Mouse (Mus musculus) kidney, postnatal 10 days (tissue): ENCODE data around the gene Ciart.
"Not testable (repeated sequence)": the region's sequence is repeated elsewhere in the genome, so short reads cannot be mapped to it uniquely, and the experiment has no call there.

Experiments used
- DNase-seq: peaks from one replicate; pipeline ENCODE4 v3.0.0; 2021; ENCODE audit warnings: mixed read lengths

The Ciart gene

GRCm38 (mm10) chr3:95881979-95882815, at the start of gene Ciart:
Gene Ciart (minus strand): TSS chr3:95882251.
- DNase-seq: peak; percentile 95

GRCm38 (mm10) chr3:95931471-95931870, 49.4 kb upstream of the Ciart start:
- no peak for DNase-seq

- DNase-seq: no peak
Measured at GRCm38 (mm10) chr3:95930471-95930789, 48.4 kb upstream of the Ciart start.

GRCm38 (mm10) chr3:95929581-95930470, 47.8 kb upstream of the Ciart start:
- DNase-seq: peak; percentile 73

- peak; percentile 97 for DNase-seq
Measured at GRCm38 (mm10) chr3:95928658-95929503, 46.8 kb upstream of the Ciart start, which contains the start of gene Anp32e. Gene Anp32e (plus strand): TSS chr3:95929246.

GRCm38 (mm10) chr3:95928261-95928657, 46.2 kb upstream of the Ciart start:
- no peak for DNase-seq

GRCm38 (mm10) chr3:95925087-95925486, 43.0 kb upstream of the Ciart start:
- DNase-seq: no peak

- DNase-seq: no peak
Measured at GRCm38 (mm10) chr3:95924185-95924584, 42.1 kb upstream of the Ciart start.

GRCm38 (mm10) chr3:95923429-95923828, 41.4 kb upstream of the Ciart start:
- DNase-seq: not testable (repeated sequence)

- not testable (repeated sequence) for DNase-seq
Measured at GRCm38 (mm10) chr3:95920532-95920931, 38.5 kb upstream of the Ciart start.

- DNase-seq: no peak
Measured at GRCm38 (mm10) chr3:95916760-95917159, 34.7 kb upstream of the Ciart start.

GRCm38 (mm10) chr3:95914706-95915105, 32.7 kb upstream of the Ciart start:
- no peak for DNase-seq

- no peak for DNase-seq
Measured at GRCm38 (mm10) chr3:95907613-95908012, 25.6 kb upstream of the Ciart start.

GRCm38 (mm10) chr3:95906860-95907259, 24.8 kb upstream of the Ciart start:
- peak; percentile 74 for DNase-seq

GRCm38 (mm10) chr3:95905940-95906492, 24.0 kb upstream of the Ciart start:
- DNase-seq: peak; percentile 74

- peak; percentile 56 for DNase-seq
Measured at GRCm38 (mm10) chr3:95905146-95905939, 23.3 kb upstream of the Ciart start.

- DNase-seq: peak; percentile 47
Measured at GRCm38 (mm10) chr3:95904568-95904967, 22.5 kb upstream of the Ciart start, which contains the start of gene Car14. Gene Car14 (minus strand): TSS chr3:95904691.

- peak; percentile 47 for DNase-seq
Measured at GRCm38 (mm10) chr3:95903753-95904502, 21.9 kb upstream of the Ciart start.

- DNase-seq: no peak
Measured at GRCm38 (mm10) chr3:95902643-95903042, 20.6 kb upstream of the Ciart start.

- no peak for DNase-seq
Measured at GRCm38 (mm10) chr3:95902373-95902625, 20.2 kb upstream of the Ciart start.
